Mouse (Mus musculus): ENCODE measurements around the gene Med21. TPM values are rescaled to one million over a fixed set of nuclear protein-coding genes. Genes with fewer than 3 reads are reported as not detected.

Gene Med21
- 68.3 and 74.2 TPM in 2 replicates for polyA plus RNA-seq (2015; fragmentation: Nextera tagmentation; extraction: Ambion mirVana)

DNA sequence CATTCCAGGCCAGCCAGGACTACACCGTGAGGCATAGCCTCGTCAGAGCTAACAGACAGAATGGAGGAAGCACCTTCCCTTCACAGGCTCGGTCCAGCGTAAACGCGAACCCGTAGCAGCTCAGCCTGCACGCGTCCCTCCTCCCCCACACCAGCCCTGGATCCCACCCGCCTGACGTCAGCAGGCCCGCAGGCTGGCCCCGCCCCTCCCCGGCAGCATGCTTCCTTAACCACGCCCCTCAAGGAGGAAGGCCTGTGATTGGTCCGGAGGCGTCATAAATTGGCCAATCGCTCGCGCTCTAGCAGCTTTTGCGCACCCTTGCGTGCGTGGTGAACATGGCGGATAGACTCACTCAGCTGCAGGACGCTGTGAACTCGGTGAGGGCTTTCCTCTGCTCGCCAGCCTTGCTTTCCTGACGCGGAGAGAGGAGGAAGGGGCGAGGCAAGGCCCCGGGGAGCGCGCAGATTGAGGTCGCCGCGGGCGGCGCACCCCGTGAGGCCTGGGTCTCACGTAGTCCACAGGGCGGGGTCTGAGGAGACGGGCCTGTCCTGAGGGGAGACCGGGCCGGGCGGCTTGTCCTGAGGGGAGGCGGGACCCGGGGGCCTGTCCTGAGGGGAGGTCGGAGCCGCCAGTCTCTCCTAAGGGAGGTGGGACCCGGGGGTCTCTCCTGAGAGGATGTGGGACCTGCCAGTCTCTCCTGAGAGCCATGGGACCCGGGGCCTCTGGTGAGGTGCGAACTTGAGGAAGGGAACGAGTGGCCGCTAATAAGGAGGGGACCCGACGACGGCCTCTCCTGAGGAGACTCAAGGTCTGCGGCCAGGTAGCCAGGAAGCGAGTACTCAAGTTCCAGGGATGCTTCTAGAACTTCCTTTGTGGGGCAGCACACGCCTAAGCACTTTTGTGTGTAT lies at the start of gene Med21, which contains the start of gene Tm7sf3:
Gene Med21 (plus strand): TSS at position 272 of the 908 bp plus-strand sequence.
Gene Tm7sf3 (minus strand): TSS at position 549 of the 908 bp plus-strand sequence.
- WGBS (ENCODE audit: insufficient replicate concordance): under 1% methylated on average over 60 of the region's 60 CpGs
- Histone ChIP-seq H3K4me1 (replicated peaks) (peaks cover 39% of the 10 kb centered on the region), H3K27me3 (no peaks in the 10 kb centered on the region), H3K27ac (peak within 1 kb of the TSS; percentile 80), H3K36me3 (no peaks in the 10 kb centered on the region), H3K9ac (peak within 1 kb of the TSS; percentile 90), H3K4me3 (replicated peaks) (peak within 1 kb of the TSS; percentile 82), H3K9me3 (replicated peaks) (no peaks in the 10 kb centered on the region), H3K4me2 (peak within 1 kb of the TSS; percentile 86)
- DNase-seq: peak; percentile 98
- ATAC-seq (ENCODE audit: low read depth): peak; percentile 91

DNA sequence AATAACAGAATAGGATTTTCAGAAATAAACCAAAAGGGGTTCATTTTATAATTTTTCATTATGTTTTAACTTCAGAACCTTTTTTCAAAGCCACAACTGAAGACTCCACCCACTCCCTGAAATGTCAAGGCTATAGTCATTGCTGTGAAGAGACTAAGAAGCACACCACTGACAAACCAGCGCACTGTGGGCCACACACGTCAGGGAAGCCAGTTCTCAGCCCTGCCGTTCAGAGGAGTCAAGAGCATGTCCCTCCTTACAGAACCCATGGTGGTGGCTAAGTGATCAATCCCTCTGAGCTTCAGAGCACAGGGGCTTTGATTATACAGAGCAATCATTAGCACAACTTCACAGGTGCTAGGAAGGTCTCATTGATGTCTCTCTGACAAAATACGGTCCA lies 39.7 kb upstream of the Med21 start:
- WGBS (ENCODE audit: insufficient replicate concordance): 85% methylated on average over 4 of the region's 4 CpGs
- ATAC-seq (ENCODE audit: low read depth) (no peak), DNase-seq (no peak)
- Histone ChIP-seq H3K4me3 (replicated peaks) (no peak overlapping the region), H3K27ac (no peak overlapping the region; the same call in 1 of the 2 replicates), H3K4me1 (replicated peaks) (no peaks in the 10 kb centered on the region), H3K27me3 (no peaks in the 10 kb centered on the region), H3K36me3 (peaks cover 90% of the 10 kb centered on the region), H3K4me2 (no peak overlapping the region), H3K9ac (no peak overlapping the region), H3K9me3 (replicated peaks) (no peaks in the 10 kb centered on the region)

DNA sequence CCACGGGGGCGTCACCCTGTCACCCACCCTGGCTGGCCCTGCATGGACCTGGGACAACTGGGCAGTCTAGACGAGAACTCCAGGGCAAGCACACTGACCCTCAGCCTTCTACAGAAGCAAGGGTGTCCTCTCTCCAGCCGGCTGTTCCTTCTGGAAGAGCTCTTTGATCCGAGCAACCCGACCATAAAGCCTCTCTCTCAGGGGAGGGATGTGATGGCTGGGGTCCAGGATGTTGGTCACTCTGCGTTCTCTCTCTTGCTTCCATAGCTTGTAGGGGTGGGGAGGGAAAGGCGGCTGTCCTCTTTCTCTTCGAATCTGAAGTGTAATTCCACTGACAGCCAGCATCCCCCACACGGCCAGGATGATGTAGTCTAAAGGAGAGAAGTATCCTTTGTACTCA lies 38.7 kb upstream of the Med21 start:
- Histone ChIP-seq H3K36me3 (peaks cover 94% of the 10 kb centered on the region), H3K27ac (no peak overlapping the region), H3K4me3 (replicated peaks) (no peak overlapping the region), H3K4me2 (no peak overlapping the region), H3K4me1 (replicated peaks) (no peaks in the 10 kb centered on the region), H3K9ac (no peak overlapping the region), H3K9me3 (replicated peaks) (no peaks in the 10 kb centered on the region), H3K27me3 (no peaks in the 10 kb centered on the region)
- 87% methylated on average over 10 of the region's 10 CpGs for WGBS (ENCODE audit: insufficient replicate concordance)
- DNase-seq (no peak), ATAC-seq (ENCODE audit: low read depth) (no peak)

DNA sequence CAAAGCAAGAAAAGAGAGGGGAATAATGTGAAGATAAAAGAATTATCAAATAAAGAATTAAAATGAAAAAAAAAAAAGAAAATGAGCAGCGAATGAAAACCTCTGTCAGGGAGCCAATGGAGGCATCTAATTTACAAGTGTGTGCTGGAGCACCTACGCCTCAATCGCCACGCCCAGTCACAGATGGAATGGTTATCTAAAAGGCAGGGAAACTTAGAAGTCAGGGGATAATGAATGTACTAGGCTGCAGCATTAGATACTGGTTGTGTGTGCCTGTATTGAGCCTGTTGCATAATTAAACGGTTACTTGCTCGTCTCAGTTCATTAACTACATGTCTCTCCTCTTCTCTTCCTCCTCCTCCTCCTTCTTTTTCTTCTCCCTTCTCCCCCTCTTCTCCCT lies 31.0 kb upstream of the Med21 start:
- peak overlapping the region; percentile 32 for H3K4me3 ChIP-seq (replicated peaks)
- whole genome bisulfite sequencing (ENCODE audit: insufficient replicate concordance): 24% methylated on average over 6 of the region's 6 CpGs
- peaks cover 65% of the 10 kb centered on the region for H3K4me1 ChIP-seq (replicated peaks)
- ATAC-seq (ENCODE audit: low read depth) (peak; percentile 90), DNase-seq (peak; percentile 69)
- peak overlapping the region; percentile 99 for H3K27ac ChIP-seq
- H3K27me3 ChIP-seq: no peaks in the 10 kb centered on the region
- H3K9ac ChIP-seq: peak overlapping the region; percentile 70
- H3K36me3 ChIP-seq: peaks cover 86% of the 10 kb centered on the region
- H3K9me3 ChIP-seq (replicated peaks): no peaks in the 10 kb centered on the region
- peak overlapping the region; percentile 67 for H3K4me2 ChIP-seq

DNA sequence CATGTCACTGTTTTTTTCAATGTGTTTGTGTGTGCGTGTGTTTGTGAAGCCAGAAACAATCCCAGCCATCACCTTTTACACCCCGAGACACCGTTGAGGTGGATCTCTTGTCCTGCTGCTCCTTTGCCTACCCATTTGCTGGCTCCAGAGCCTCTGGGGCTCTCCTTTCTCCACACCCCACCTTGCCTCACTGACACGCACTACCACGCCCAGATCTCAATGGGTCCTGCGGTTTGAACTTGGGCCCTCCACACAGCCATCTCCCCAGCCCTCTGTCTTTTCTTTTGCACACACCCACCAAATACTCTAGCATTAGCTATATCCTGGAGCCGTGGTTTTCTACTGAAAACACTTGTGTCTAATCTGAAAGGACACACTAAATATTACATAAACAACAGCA lies 30.4 kb upstream of the Med21 start:
- peak overlapping the region; percentile 67 for H3K4me2 ChIP-seq
- DNase-seq (peak; percentile 42), ATAC-seq (ENCODE audit: low read depth) (peak; percentile 85)
- no peaks in the 10 kb centered on the region for H3K9me3 ChIP-seq (replicated peaks)
- H3K36me3 ChIP-seq: peaks cover 86% of the 10 kb centered on the region
- H3K27me3 ChIP-seq: no peaks in the 10 kb centered on the region
- peaks cover 65% of the 10 kb centered on the region for H3K4me1 ChIP-seq (replicated peaks)
- WGBS (ENCODE audit: insufficient replicate concordance): 36% methylated on average over 7 of the region's 7 CpGs
- H3K4me3 ChIP-seq (replicated peaks): peak overlapping the region; percentile 32
- peak overlapping the region; percentile 99 for H3K27ac ChIP-seq
- peak overlapping the region; percentile 70 for H3K9ac ChIP-seq

DNA sequence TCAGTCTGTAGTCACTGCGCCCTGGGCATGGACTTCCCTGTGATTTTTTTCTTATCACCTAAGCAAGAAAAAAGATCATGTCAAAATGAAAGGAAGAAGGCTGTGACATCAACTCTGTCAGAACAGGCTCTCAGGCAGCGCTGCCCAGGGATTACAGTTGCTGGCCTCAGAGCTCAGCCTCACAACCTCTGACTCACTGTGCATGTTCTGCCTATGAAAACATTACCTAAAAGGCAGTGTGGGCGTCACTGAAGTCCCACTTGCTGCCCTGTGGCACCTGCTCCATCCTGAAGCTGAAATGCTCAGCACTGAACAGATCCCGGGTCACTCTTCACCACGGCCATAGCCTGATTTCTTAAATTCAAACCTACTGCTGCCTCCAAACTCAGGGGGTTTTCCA lies 29.6 kb upstream of the Med21 start:
- no peaks in the 10 kb centered on the region for H3K27me3 ChIP-seq
- H3K27ac ChIP-seq: peak overlapping the region; percentile 99
- no peaks in the 10 kb centered on the region for H3K9me3 ChIP-seq (replicated peaks)
- peak overlapping the region; percentile 70; the same call in 1 of the 2 replicates for H3K9ac ChIP-seq
- H3K36me3 ChIP-seq: peaks cover 86% of the 10 kb centered on the region
- WGBS (ENCODE audit: insufficient replicate concordance): 86% methylated on average over 5 of the region's 5 CpGs
- peak overlapping the region; percentile 67; the same call in 1 of the 2 replicates for H3K4me2 ChIP-seq
- no peak for ATAC-seq (ENCODE audit: low read depth)
- H3K4me1 ChIP-seq (replicated peaks): peaks cover 65% of the 10 kb centered on the region
- no peak for DNase-seq
- no peak overlapping the region for H3K4me3 ChIP-seq (replicated peaks)

DNA sequence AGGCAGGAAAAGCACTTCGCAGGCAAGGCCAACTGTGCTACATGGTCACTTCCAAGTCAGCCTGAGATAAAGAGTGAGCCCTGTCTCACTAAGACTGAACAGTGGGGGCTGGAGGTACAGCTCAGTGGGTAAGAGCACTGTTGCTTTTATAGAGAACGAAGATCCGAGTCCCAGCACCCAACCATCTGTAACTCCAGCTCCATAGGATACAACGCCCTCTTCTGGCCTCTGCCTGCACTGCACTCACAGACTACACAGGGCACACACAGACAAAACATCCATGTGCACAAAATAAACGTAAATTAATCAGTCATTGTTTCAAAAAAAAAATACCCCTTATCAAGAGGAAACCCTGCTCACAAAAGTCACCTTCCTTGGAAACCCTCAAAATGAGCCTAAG lies 28.4 kb upstream of the Med21 start:
- H3K9ac ChIP-seq: peak overlapping the region; percentile 44; the same call in 1 of the 2 replicates
- peak overlapping the region; percentile 49 for H3K4me2 ChIP-seq
- DNase-seq (no peak), ATAC-seq (ENCODE audit: low read depth) (no peak)
- peak overlapping the region; percentile 99 for H3K27ac ChIP-seq
- WGBS (ENCODE audit: insufficient replicate concordance): 88% methylated on average over 5 of the region's 5 CpGs
- peaks cover 64% of the 10 kb centered on the region for H3K4me1 ChIP-seq (replicated peaks)
- no peak overlapping the region for H3K4me3 ChIP-seq (replicated peaks)
- peaks cover 86% of the 10 kb centered on the region for H3K36me3 ChIP-seq
- no peaks in the 10 kb centered on the region for H3K27me3 ChIP-seq
- H3K9me3 ChIP-seq (replicated peaks): no peaks in the 10 kb centered on the region

DNA sequence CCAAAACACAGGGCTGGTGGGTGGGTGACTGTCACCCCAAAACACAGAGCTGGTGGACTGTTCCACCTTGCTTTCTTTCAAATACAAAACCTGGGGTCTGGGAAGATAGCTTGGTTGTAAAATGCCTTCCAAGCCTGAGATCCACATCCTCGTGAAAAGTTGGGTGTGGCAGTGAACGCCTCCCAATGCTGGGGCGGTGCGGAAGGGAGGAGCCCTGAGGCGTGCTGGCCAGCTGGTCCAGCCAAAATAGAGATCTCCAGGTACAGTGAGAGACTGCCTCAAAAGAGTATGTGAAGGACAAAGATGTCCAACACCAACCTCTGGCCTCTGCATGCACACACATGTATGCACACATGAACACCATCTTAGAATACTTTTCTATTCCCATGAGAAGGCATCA lies 27.8 kb upstream of the Med21 start:
- DNase-seq: no peak
- Histone ChIP-seq H3K9me3 (replicated peaks) (no peaks in the 10 kb centered on the region), H3K9ac (peak overlapping the region; percentile 50; the same call in 1 of the 2 replicates), H3K27ac (peak overlapping the region; percentile 99), H3K4me3 (replicated peaks) (no peak overlapping the region), H3K4me2 (peak overlapping the region; percentile 49), H3K27me3 (no peaks in the 10 kb centered on the region), H3K36me3 (peaks cover 84% of the 10 kb centered on the region), H3K4me1 (replicated peaks) (peaks cover 58% of the 10 kb centered on the region)
- WGBS (ENCODE audit: insufficient replicate concordance): 53% methylated on average over 5 of the region's 5 CpGs
- ATAC-seq (ENCODE audit: low read depth): peak; percentile 76

DNA sequence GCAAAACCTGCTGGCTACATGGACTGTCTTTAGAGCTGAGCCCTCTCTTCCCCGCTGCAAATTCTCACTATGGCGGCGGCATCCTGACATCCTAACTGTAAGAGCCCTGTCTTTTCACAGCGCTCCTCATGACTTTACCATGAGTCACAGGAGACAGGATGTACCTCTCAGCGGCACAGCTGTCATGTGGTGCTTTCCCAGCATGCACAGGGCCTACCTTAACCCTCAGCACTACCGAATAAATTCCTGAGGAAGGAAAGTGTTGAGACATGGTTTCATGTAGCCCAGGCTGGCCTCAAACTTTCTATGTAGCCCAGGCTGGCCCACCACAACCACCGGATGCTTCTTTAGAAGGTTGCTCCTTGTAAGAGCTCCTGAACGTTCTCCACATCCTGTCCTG lies 26.5 kb upstream of the Med21 start:
- no peaks in the 10 kb centered on the region for H3K27me3 ChIP-seq
- no peaks in the 10 kb centered on the region for H3K9me3 ChIP-seq (replicated peaks)
- peaks cover 84% of the 10 kb centered on the region for H3K36me3 ChIP-seq
- H3K9ac ChIP-seq: no peak overlapping the region
- 91% methylated on average over 8 of the region's 8 CpGs for WGBS (ENCODE audit: insufficient replicate concordance)
- ATAC-seq (ENCODE audit: low read depth) (no peak), DNase-seq (no peak)
- peaks cover 44% of the 10 kb centered on the region for H3K4me1 ChIP-seq (replicated peaks)
- H3K4me2 ChIP-seq: no peak overlapping the region
- no peak overlapping the region for H3K27ac ChIP-seq
- H3K4me3 ChIP-seq (replicated peaks): no peak overlapping the region

DNA sequence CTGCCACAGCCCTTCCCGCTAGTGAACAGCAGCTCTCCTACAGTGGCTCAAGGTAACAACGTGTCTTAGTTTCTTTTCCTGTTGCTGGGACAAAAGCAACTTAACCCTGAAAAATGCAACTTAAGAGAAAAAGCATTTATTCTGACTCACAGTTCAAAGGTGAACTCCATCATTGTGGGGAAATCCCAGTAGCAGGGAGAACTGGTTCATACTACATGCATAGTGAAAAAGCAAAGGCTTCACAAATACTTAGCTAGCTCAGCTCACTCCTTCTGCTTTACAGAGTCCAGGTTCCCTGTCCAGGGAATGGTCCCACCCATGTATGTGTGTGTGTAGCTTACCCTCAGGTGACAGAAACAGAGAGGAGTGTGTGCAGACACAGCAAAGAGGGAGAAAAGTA lies 25.7 kb upstream of the Med21 start:
- Histone ChIP-seq H3K9me3 (replicated peaks) (no peaks in the 10 kb centered on the region), H3K4me1 (replicated peaks) (peaks cover 39% of the 10 kb centered on the region), H3K36me3 (peaks cover 92% of the 10 kb centered on the region), H3K27ac (peak overlapping the region; percentile 48; the same call in 1 of the 2 replicates), H3K4me3 (replicated peaks) (no peak overlapping the region), H3K4me2 (no peak overlapping the region), H3K27me3 (no peaks in the 10 kb centered on the region), H3K9ac (no peak overlapping the region)
- WGBS (ENCODE audit: insufficient replicate concordance): 86% methylated on average over 2 of the region's 2 CpGs
- no peak for DNase-seq
- no peak for ATAC-seq (ENCODE audit: low read depth)

DNA sequence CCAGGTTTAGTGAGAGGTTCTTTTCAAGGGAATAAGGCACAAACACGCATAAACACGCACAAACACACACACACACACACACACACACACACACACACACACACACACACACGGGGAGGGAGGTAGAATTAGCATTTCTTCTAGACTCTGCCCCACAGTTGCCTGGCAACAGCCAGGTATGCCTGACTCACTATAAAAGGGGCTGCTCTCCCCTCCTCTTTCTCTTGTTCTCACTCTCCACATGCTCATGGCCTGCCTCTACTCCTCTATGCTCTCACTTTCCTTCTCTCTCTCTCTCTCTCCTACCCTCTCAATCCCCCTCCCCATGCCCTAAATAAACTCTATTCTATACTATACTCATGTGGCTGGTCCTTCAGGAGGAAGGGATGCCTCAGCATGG lies 14.2 kb upstream of the Med21 start:
- Histone ChIP-seq H3K4me1 (replicated peaks) (peaks cover 55% of the 10 kb centered on the region), H3K27me3 (no peaks in the 10 kb centered on the region), H3K27ac (peak overlapping the region; percentile 45), H3K9me3 (replicated peaks) (no peaks in the 10 kb centered on the region), H3K4me3 (replicated peaks) (no peak overlapping the region), H3K36me3 (peaks cover 31% of the 10 kb centered on the region), H3K4me2 (no peak overlapping the region), H3K9ac (no peak overlapping the region)
- no peak for ATAC-seq (ENCODE audit: low read depth)
- 74% methylated on average over 3 of the region's 3 CpGs for WGBS (ENCODE audit: insufficient replicate concordance)
- no peak for DNase-seq
